Mouse (Mus musculus) cerebellum, adult (tissue): ENCODE data around the gene Bmpr2.

Experiments
- ATAC-seq: cut with Nextera tagmentation; 2 replicates; pipeline ENCODE4 v1.9.2; 2017; ENCODE audit warnings: mild to moderate bottlenecking, moderate library complexity, mixed read lengths; ENCODE audit not compliant: insufficient number of reproducible peaks, low FRiP score, low TSS enrichment

Bmpr2 gene

DNA sequence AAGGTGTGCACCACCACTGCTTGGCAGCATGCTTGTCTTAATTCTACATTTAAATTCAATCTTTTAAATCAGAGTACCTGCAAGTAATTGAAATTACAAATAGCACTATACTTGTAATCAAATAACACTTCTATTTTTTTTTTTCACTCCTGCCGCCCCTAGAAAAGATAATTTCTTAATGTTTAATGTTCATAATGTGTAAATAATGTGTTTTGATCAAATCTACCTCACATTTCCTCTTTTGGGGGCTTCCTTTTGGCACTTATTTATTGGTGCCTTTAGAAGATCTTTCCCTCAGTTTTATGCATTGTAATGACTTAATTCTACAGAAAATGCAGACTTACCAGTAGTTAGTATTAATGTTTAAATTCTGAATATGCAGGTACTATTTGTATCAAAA lies 160.5 kb downstream of the Bmpr2 start:
- no peak for ATAC-seq

DNA sequence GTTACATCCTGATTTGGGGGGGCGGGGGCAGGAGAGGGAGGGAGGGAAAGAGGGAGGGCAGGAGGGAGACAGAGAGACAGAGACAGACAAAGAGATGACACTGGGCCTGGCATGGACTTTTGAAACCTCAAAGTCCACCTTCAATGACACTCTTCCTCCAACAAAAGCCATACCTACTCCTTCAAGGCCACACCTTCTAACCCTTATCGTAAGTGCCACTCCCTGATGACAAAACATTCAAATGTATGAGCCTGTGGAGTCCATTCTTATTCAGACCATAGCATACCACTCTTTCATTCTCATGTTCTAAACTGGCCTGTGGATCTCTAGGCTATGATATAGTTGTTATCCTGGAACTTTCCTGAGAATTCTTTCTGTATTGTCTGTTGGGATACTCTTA lies 161.2 kb downstream of the Bmpr2 start:
- ATAC-seq, result no peak

DNA sequence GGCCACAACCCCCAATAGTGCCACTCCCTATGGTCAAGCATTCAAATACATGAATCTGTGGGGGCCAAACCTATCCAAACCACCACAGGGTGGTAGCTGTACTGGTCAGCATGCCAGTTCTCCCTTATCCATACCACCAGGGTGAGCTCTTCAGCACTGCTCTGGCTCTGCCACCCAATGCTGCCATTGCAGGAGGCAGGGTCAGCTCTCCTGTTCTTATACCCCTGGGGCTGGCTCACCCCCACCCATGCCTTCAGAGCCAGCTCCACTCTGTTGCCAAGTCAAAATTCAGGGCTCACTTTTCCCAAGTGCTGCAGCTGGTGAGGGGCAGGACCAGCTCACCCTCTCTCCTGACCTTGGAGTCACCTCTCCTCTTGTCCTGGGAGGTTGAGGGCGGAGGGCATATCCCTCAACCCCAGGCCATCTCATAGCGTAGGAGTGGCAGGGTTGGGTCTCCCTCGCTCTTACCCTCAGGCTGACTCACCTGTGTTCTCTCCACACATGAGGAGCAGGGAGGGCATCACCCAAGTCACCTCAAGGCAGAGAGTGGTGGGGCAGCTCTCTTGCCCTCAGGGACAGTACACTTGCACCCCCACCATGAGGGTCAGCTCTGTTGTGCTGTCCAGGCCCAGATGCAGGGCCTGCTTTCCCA lies 162.9 kb downstream of the Bmpr2 start:
- 0 out of 2 replicates have a peak, but pooled peaks have one; percentile 24 for ATAC-seq

- peak; percentile 88 for ATAC-seq
Measured at GRCm38 (mm10) chr1:59927131-59927680, 164.0 kb downstream of the Bmpr2 start.
